Mouse (Mus musculus) forebrain, postnatal 0 days (tissue): ENCODE measurements around the gene Nat8f4. TPM values are rescaled to one million over a fixed set of nuclear protein-coding genes. Genes with fewer than 3 reads are reported as not detected.

Source experiments
- ATAC-seq: fragments of 200-750 bp; cut with Nextera tagmentation; 2 replicates; pipeline ENCODE4 v1.8.0; 2017; ENCODE audit warnings: mild to moderate bottlenecking, moderate library complexity
- DNase-seq: peaks from one replicate; pipeline ENCODE4 v3.0.0-alpha.2; 2015
- H3K27ac ChIP-seq: fragments of 300-500 bp; sonication (generic); 2 replicates; pipeline ENCODE4 v1.5.1; 2014; ENCODE audit warnings: low read depth, mild to moderate bottlenecking, antibody characterized with exemption, low read length, moderate library complexity, mixed read lengths
- H3K27me3 ChIP-seq: fragments of 300-500 bp; sonication (generic); 2 replicates; pipeline ENCODE4 v1.6.1; 2014; ENCODE audit warnings: mild to moderate bottlenecking, low read length, mixed read lengths; ENCODE audit not compliant: insufficient read depth
- H3K36me3 ChIP-seq: fragments of 300-500 bp; sonication (generic); 2 replicates; pipeline ENCODE4 v1.6.1; 2014; ENCODE audit warnings: mild to moderate bottlenecking, moderate library complexity; ENCODE audit not compliant: insufficient read depth
- H3K4me1 ChIP-seq: fragments of 300-500 bp; sonication (generic); 2 replicates; pipeline ENCODE4 v1.6.1; 2014; ENCODE audit warnings: antibody characterized with exemption; ENCODE audit not compliant: insufficient read depth
- H3K4me2 ChIP-seq: fragments of 300-500 bp; sonication (generic); 2 replicates; pipeline ENCODE4 v1.6.1; 2014; ENCODE audit warnings: low read depth, mild to moderate bottlenecking, moderate library complexity
- H3K4me3 ChIP-seq: fragments of 300-500 bp; sonication (generic); 2 replicates; pipeline ENCODE4 v1.5.1; 2014; ENCODE audit warnings: low read depth, low read length, mixed read lengths
- H3K9ac ChIP-seq: fragments of 300-500 bp; sonication (generic); 2 replicates; pipeline ENCODE4 v1.6.1; 2014; ENCODE audit warnings: mild to moderate bottlenecking
- H3K9me3 ChIP-seq: fragments of 300-500 bp; sonication (generic); 2 replicates; pipeline ENCODE4 v1.6.1; 2016; ENCODE audit warnings: low read length
- CTCF ChIP-seq: sonication (generic); IDR thresholded peaks from 2 replicates; pipeline ENCODE4 v1.5.1; 2016; ENCODE audit warnings: antibody characterized with exemption, control low read depth, low read depth
- WGBS: fragments of 180-500 bp; shearing (Covaris S2); extraction: QIAGEN DNeasy Blood & Tissue Kit; methylation state at CpG from one replicate; pipeline ENCODE4 v1.1.7; 2014; 5-methylcytosine and 5-hydroxymethylcytosine counted together
- polyA plus RNA-seq: library from polyadenylated mRNA; unstranded; fragments of >200 nt; fragmentation: Nextera tagmentation; extraction: Ambion mirVana; gene quantifications from 2 replicates; pipeline ENCODE4 v1.2.1, GENCODE M21; 2015
- total RNA-seq: library from RNA; depleted of rRNA; stranded (reverse); fragments of >200 nt; gene quantifications from 2 replicates; pipeline ENCODE4 v1.2.3, GENCODE M21; 2014; rRNA removed

Nat8f4 gene
- total and polyA plus RNA-seq, 2 experiments from 2014 or later: 5.5 to 6.5 TPM

DNA sequence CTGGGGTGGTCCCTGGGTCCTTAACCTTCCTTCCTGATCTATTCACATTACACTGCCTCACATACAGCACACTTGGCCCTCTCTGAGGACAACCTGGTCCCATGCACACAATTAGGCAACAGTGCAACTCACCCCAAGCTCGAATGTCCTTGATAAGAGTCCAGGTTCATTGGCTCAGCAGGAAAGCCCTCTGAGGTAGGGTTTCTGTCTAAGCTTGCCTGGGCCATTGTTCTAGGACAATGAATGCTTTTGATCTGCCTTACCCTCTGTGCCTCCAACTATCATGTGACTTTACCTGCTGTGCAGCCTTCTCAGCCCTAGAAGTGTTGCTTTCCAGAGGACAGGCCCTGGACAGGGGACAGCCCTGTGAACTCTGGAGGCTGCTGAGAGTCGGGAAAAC, 55.4 kb downstream of the Nat8f4 start:
- Histone ChIP-seq H3K4me1 (no peaks in the 10 kb centered on the region), H3K4me3 (no peak overlapping the region), H3K27me3 (no peaks in the 10 kb centered on the region), H3K27ac (no peak overlapping the region), H3K36me3 (no peaks in the 10 kb centered on the region), H3K4me2 (no peak overlapping the region), H3K9ac (no peak overlapping the region), H3K9me3 (no peaks in the 10 kb centered on the region)
- 18% methylated on average over 2 of the region's 2 CpGs for WGBS
- no peak for ATAC-seq
- DNase-seq: no peak
- TF ChIP-seq CTCF: no peak

Other genes with a start within 250 kb of the Nat8f4 start
- not detected in 2 replicates for gene Nat8f7, start 191.7 kb downstream of the Nat8f4 start, total RNA-seq
- 0.11 TPM in 1 of 2 replicates, not detected in the other for gene Nat8f7, start 191.7 kb downstream of the Nat8f4 start, polyA plus RNA-seq
- not detected in 2 replicates for gene Nat8f3, start 139.1 kb downstream of the Nat8f4 start, total RNA-seq
- 0.13 TPM in 1 of 2 replicates, not detected in the other for gene Nat8f3, start 139.1 kb downstream of the Nat8f4 start, polyA plus RNA-seq
- not detected in 2 replicates for gene Nat8f6, start 83.9 kb downstream of the Nat8f4 start, total RNA-seq
- not detected in 2 replicates for gene Nat8f6, start 83.9 kb downstream of the Nat8f4 start, polyA plus RNA-seq
- gene Nat8f5, start 83.9 kb downstream of the Nat8f4 start, total RNA-seq: not detected in 2 replicates
- 0.19 and 0.42 TPM in 2 replicates for gene Nat8f5, start 83.9 kb downstream of the Nat8f4 start, polyA plus RNA-seq
- 0.14 TPM in 1 of 2 replicates, not detected in the other for gene Nat8, start 72.8 kb downstream of the Nat8f4 start, total RNA-seq
- 0.30 and 0.41 TPM in 2 replicates for gene Nat8, start 72.8 kb downstream of the Nat8f4 start, polyA plus RNA-seq
- 0.08 TPM in 1 of 2 replicates, not detected in the other for gene Nat8f2, start 35.7 kb downstream of the Nat8f4 start, total RNA-seq
- 0.04 TPM in 1 of 2 replicates, not detected in the other for gene Nat8f2, start 35.7 kb downstream of the Nat8f4 start, polyA plus RNA-seq
- 50.2 and 66.8 TPM in 2 replicates for gene Tprkb, start 7.0 kb upstream of the Nat8f4 start, total RNA-seq
- 54.5 and 69.6 TPM in 2 replicates for gene Tprkb, start 7.0 kb upstream of the Nat8f4 start, polyA plus RNA-seq
- gene Nat8f1, start 10.8 kb upstream of the Nat8f4 start, total RNA-seq: 10.7 and 18.1 TPM in 2 replicates
- gene Nat8f1, start 10.8 kb upstream of the Nat8f4 start, polyA plus RNA-seq: 13.1 and 15.3 TPM in 2 replicates
- 67.2 and 79.4 TPM in 2 replicates for gene Dusp11, start 56.8 kb upstream of the Nat8f4 start, total RNA-seq
- 27.6 and 28.3 TPM in 2 replicates for gene Dusp11, start 56.8 kb upstream of the Nat8f4 start, polyA plus RNA-seq
- gene Figla, start 111.3 kb upstream of the Nat8f4 start, total RNA-seq: not detected in 2 replicates
- gene Figla, start 111.3 kb upstream of the Nat8f4 start, polyA plus RNA-seq: not detected in 2 replicates
- gene Add2, start 123.8 kb upstream of the Nat8f4 start, total RNA-seq: 267 and 333 TPM in 2 replicates
- 175 and 186 TPM in 2 replicates for gene Add2, start 123.8 kb upstream of the Nat8f4 start, polyA plus RNA-seq